Mouse (Mus musculus) MEL (cell line): ENCODE results near the gene Cryba2.

Experiments
- CHD1 ChIP-seq: IDR thresholded peaks from 2 replicates; pipeline ENCODE4 v1.6.1; 2012; ENCODE audit warnings: low read depth, mild to moderate bottlenecking, inconsistent platforms, low read length, improper control_type of control experiment
- CTCF ChIP-seq, 3 experiments: IDR thresholded peaks in 2 of 3; conservative IDR thresholded peaks in 1 of 3; 2 replicates each; pipeline ENCODE4 v1.5.1; 2011 to 2012; ENCODE audit warnings: low read length in 3 of 3, low read depth in 2 of 3, mild to moderate bottlenecking in 2 of 3, improper control_type of control experiment in 1 of 3, inconsistent platforms in 1 of 3, mixed read lengths in 1 of 3, moderate library complexity in 1 of 3; ENCODE audit not compliant: control insufficient read depth in 1 of 3, insufficient read depth in 1 of 3, poor library complexity in 1 of 3, severe bottlenecking in 1 of 3
- JUND ChIP-seq: IDR thresholded peaks from 2 replicates; pipeline ENCODE4 v1.6.1; 2011; ENCODE audit warnings: low read depth, mild to moderate bottlenecking, improper control_type of control experiment, low read length
- KAT2A ChIP-seq: conservative IDR thresholded peaks from 2 replicates; pipeline ENCODE4 v1.6.1; 2012; ENCODE audit warnings: low read depth, low read length, improper control_type of control experiment, inconsistent platforms
- MAX ChIP-seq: IDR thresholded peaks from 2 replicates; pipeline ENCODE4 v1.6.1; 2011; ENCODE audit warnings: low read length, improper control_type of control experiment
- MXI1 ChIP-seq: IDR thresholded peaks from 2 replicates; pipeline ENCODE4 v1.6.1; 2011; ENCODE audit warnings: mild to moderate bottlenecking, low read depth, low read length, improper control_type of control experiment
- POLR2A ChIP-seq, 2 experiments: IDR thresholded peaks; 2 replicates each; pipeline ENCODE4 v1.6.1; 2011 to 2012; ENCODE audit warnings: low read length in 2 of 2, mild to moderate bottlenecking in 2 of 2, control low read depth in 1 of 2, improper control_type of control experiment in 1 of 2, low read depth in 1 of 2, moderate library complexity in 1 of 2; ENCODE audit not compliant: control insufficient read depth in 1 of 2, insufficient read depth in 1 of 2, poor library complexity in 1 of 2
- POLR2AphosphoS5 ChIP-seq: IDR thresholded peaks from 2 replicates; pipeline ENCODE4 v1.6.1; 2012; ENCODE audit warnings: low read depth, borderline replicate concordance, mild to moderate bottlenecking, inconsistent platforms, low read length, moderate library complexity, mixed read lengths
- USF1 ChIP-seq: IDR thresholded peaks from 2 replicates; pipeline ENCODE4 v1.6.1; 2014; ENCODE audit warnings: low read depth, mild to moderate bottlenecking, inconsistent platforms, low read length, improper control_type of control experiment, moderate library complexity
- ZMIZ1 ChIP-seq: IDR thresholded peaks from 2 replicates; pipeline ENCODE4 v1.6.1; 2012; ENCODE audit warnings: low read depth, mild to moderate bottlenecking, inconsistent platforms, low read length, improper control_type of control experiment, moderate library complexity

DNA sequence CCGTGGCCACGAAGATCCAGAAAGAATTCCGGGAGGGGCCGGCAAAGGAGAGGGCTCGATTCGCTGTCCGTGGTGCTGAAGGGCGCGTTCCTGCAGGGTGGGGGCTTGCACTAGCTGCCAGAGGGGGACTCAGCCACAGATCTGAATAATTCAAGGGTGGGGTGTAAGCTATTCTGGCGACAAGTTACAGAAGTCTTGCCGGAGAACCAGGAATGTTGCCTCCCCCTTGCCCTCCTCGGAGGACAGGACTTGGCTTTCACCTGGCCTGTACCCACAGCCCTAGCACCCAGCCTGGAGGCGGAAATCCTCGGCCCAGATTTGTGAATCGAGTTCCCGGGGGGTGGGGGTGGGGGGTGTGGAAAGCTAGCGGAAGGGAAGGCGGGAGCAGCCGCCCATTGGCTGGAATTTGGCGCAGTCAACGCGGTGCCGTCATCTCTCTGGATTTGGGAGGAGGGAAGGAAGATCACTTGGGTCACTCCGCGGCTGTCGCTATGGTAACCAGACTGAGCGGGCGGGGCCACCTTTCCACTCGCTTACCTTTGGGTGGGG is 34.7 kb downstream of the Cryba2 start:
- TF ChIP-seq ZMIZ1, result no peak
- TF ChIP-seq JUND, result no peak
- no peak for TF ChIP-seq POLR2A (IDR thresholded peaks at IDR 0.05; ENCODE audit: control insufficient read depth in 1 of 2, insufficient read depth in 1 of 2, low read depth in 1 of 2, low read length in 2 of 2, poor library complexity in 1 of 2)
- no peak for TF ChIP-seq USF1
- no peak for TF ChIP-seq POLR2AphosphoS5
- TF ChIP-seq KAT2A, result no peak
- no peak for TF ChIP-seq CHD1
- TF ChIP-seq CTCF (IDR thresholded peaks at IDR 0.05 in 2 of 3, conservative IDR thresholded peaks at IDR 0.05 in 1 of 3; ENCODE audit: control insufficient read depth in 1 of 3, insufficient read depth in 1 of 3, low read depth in 2 of 3, low read length in 3 of 3, poor library complexity in 1 of 3, severe bottlenecking in 1 of 3), result no peak
- no peak for TF ChIP-seq MXI1
- TF ChIP-seq MAX, result no peak
